Mouse (Mus musculus) ES-E14 (cell line): Measurements from ENCODE around the gene Senp2. TPM values are rescaled to one million over a fixed set of nuclear protein-coding genes. Genes with fewer than 3 reads are reported as not detected.
A peak's percentile ranks its signal among the peaks of the same experiment; 100 is the strongest.

Experiments used
- DNase-seq: peaks from one replicate; pipeline ENCODE4 v3.0.0-alpha.2; 2013; ENCODE audit warnings: low read depth, low spot score
- H3K27ac ChIP-seq: 2 replicates; pipeline ENCODE4 v1.5.1; 2012; ENCODE audit warnings: low read depth, mild to moderate bottlenecking, low read length, moderate library complexity, mixed read lengths; ENCODE audit not compliant: poor library complexity, insufficient read depth, severe bottlenecking
- H3K36me3 ChIP-seq: 2 replicates; pipeline ENCODE4 v1.6.1; 2012; ENCODE audit warnings: mild to moderate bottlenecking, low read length, moderate library complexity, mixed read lengths; ENCODE audit not compliant: control insufficient read depth, poor library complexity, insufficient read depth, severe bottlenecking
- H3K4me1 ChIP-seq, 2 experiments: fragments of 150-350 bp in 1 of 2; sonication (generic) in 1 of 2; 2 replicates each; pipeline ENCODE4 v1.6.1; 2012; ENCODE audit warnings: low read length in 2 of 2, mild to moderate bottlenecking in 1 of 2, mixed read lengths in 1 of 2; ENCODE audit not compliant: control insufficient read depth in 2 of 2, insufficient read depth in 2 of 2, poor library complexity in 1 of 2
- H3K4me3 ChIP-seq, 2 experiments: fragments of 150-350 bp in 1 of 2; sonication (generic) in 1 of 2; 2 replicates each; pipeline ENCODE4 v1.5.1; 2012; ENCODE audit warnings: low read length in 2 of 2, low read depth in 1 of 2, mild to moderate bottlenecking in 1 of 2, mixed read lengths in 1 of 2; ENCODE audit not compliant: insufficient read depth in 1 of 2, poor library complexity in 1 of 2, severe bottlenecking in 1 of 2
- H3K9ac ChIP-seq: 2 replicates; pipeline ENCODE4 v1.6.1; 2012; ENCODE audit warnings: low read depth, mild to moderate bottlenecking, low read length, mixed read lengths; ENCODE audit not compliant: poor library complexity, insufficient read depth, severe bottlenecking
- H3K9me3 ChIP-seq: fragments of 150-350 bp; sonication (generic); 2 replicates; pipeline ENCODE4 v1.6.1; 2012; ENCODE audit warnings: low read depth, mild to moderate bottlenecking, low read length; ENCODE audit not compliant: control insufficient read depth, insufficient read depth
- CHD2 ChIP-seq: IDR thresholded peaks from 2 replicates; pipeline ENCODE4 v1.6.1; 2014; ENCODE audit warnings: mild to moderate bottlenecking, low read depth, low read length, inconsistent platforms
- HCFC1 ChIP-seq: IDR thresholded peaks from 2 replicates; pipeline ENCODE4 v1.6.1; 2012; ENCODE audit warnings: low read length, inconsistent platforms, borderline replicate concordance; ENCODE audit not compliant: insufficient read depth
- MAFK ChIP-seq: IDR thresholded peaks from 2 replicates; pipeline ENCODE4 v1.6.1; 2014; ENCODE audit warnings: mild to moderate bottlenecking, low read depth, low read length, inconsistent platforms; ENCODE audit not compliant: insufficient read depth
- ZC3H11A ChIP-seq: IDR thresholded peaks from 2 replicates; pipeline ENCODE4 v1.6.1; 2012; ENCODE audit warnings: low read depth, mild to moderate bottlenecking, inconsistent platforms, low read length, borderline replicate concordance
- ZNF384 ChIP-seq: IDR thresholded peaks from 2 replicates; pipeline ENCODE4 v1.6.1; 2012; ENCODE audit warnings: low read depth, low read length, inconsistent platforms
- in situ Hi-C, 2 experiments: fragments of 600-800 bp; cut with MboI; formaldehyde crosslinking; loops; one replicate each; pipeline ENCODE4 v1.15.1; 2025; ENCODE audit warnings: low sequenced_read_pairs in 2 of 2, inconsistent platforms in 1 of 2; ENCODE audit not compliant: unreplicated experiment in 2 of 2
- total RNA-seq: library from RNA; depleted of rRNA; stranded (reverse); fragments of 300-350 nt; gene quantifications from 2 replicates; pipeline ENCODE4 v1.2.3, GENCODE M21; 2012

Senp2 gene
- total RNA-seq, 1 experiment: 59.1 TPM

DNA sequence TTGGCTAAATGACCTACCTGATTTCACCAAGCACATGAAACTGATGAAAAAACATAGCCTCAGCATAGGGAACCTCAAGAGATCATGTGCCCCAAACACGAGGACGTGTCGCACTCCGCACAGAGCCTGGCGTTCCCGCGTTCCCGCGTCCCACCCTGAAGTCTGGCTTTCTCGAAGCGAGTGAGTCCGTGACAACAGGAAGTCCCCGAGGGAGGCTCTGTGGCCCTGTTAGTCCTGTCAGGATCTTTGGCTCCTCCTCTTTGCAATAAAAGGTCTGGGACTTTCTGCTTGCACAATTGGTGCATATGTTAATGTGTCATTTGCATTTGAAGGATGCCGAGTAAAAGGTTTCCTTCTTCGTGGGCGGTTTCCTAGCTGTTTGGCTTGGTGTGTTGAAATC is 14.0 kb upstream of the Senp2 start, which contains the start of gene Liph:
TSS of gene Liph (minus strand) at position 360 of the 400 bp plus-strand sequence.
- peak within 1 kb of the TSS; percentile 63; the same call in 1 of the 2 replicates for H3K9ac ChIP-seq
- H3K27ac ChIP-seq: peak within 1 kb of the TSS; percentile 69
- no peak for TF ChIP-seq MAFK
- TF ChIP-seq HCFC1: no peak
- no peak for TF ChIP-seq ZNF384
- no peak for TF ChIP-seq CHD2
- no peak for TF ChIP-seq ZC3H11A
- H3K4me1 ChIP-seq: peaks cover 6 to 22% of the 10 kb centered on the region in 2 experiments; a peak in 3 of 4 replicates
- peak; percentile 60 for DNase-seq
- no peaks in the 10 kb centered on the region for H3K36me3 ChIP-seq
- in situ Hi-C loops: no loop called here
- H3K4me3 ChIP-seq: peak within 1 kb of the TSS; percentile 65 to 69
- no peaks in the 10 kb centered on the region for H3K9me3 ChIP-seq

DNA sequence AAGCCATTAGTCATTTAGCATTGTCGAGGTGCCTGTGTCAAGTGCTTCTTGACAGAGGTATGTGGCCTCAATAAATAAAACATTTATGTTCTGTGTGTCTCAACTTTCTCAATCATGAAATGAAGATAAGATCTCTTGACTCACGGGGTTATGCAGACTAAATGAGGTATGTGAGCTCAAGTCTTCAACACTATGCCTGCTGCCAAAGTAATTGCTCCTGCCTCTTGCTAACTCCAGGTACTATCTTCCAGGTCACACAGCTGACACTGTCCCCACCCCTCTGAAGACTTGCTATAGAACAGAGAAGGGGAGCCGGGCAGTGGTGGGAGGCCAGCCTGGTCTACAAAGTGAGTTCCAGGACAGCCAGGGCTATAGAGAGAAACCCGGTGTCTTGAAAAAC is 12.9 kb upstream of the Senp2 start:
- no peak for DNase-seq
- Histone ChIP-seq H3K4me3 (no peak overlapping the region), H3K4me1 (peaks cover 6 to 22% of the 10 kb centered on the region in 2 experiments; a peak in 3 of 4 replicates), H3K9me3 (no peaks in the 10 kb centered on the region), H3K9ac (no peak overlapping the region), H3K36me3 (no peaks in the 10 kb centered on the region), H3K27ac (no peak overlapping the region; the same call in 1 of the 2 replicates)
- in situ Hi-C loops: no loop called here
- TF ChIP-seq HCFC1 (no peak), ZNF384 (no peak), MAFK (no peak), CHD2 (no peak), ZC3H11A (no peak)

GRCm38 (mm10) chr16:21996881-21997641 is 12.2 kb upstream of the Senp2 start:
- TF ChIP-seq HCFC1 (no peak), CHD2 (no peak), ZNF384 (no peak), ZC3H11A (no peak), MAFK (no peak)
- H3K27ac ChIP-seq: no peak overlapping the region; the same call in 1 of the 2 replicates

GRCm38 (mm10) chr16:21998061-21998460 is 11.2 kb upstream of the Senp2 start:
- TF ChIP-seq ZNF384 (no peak), HCFC1 (no peak), MAFK (no peak), ZC3H11A (no peak), CHD2 (no peak)
- Histone ChIP-seq H3K36me3 (no peaks in the 10 kb centered on the region), H3K9ac (no peak overlapping the region), H3K4me3 (no peak overlapping the region), H3K27ac (no peak overlapping the region), H3K9me3 (no peaks in the 10 kb centered on the region), H3K4me1 (peaks cover 6 to 23% of the 10 kb centered on the region in 2 experiments)
- no peak for DNase-seq
- in situ Hi-C loops: no loop called here

More at GRCm38 (mm10) chr16:21996881-21997641, 12.2 kb upstream of the Senp2 start:
- Histone ChIP-seq H3K9me3 (no peaks in the 10 kb centered on the region), H3K4me3 (no peak overlapping the region), H3K4me1 (peaks cover 6 to 23% of the 10 kb centered on the region in 2 experiments), H3K9ac (no peak overlapping the region), H3K36me3 (no peaks in the 10 kb centered on the region)
- in situ Hi-C loops: no loop called here
- DNase-seq: no peak
